Mouse (Mus musculus): ENCODE results near the gene Palm3.
"Not testable (repeated sequence)": the region's sequence is repeated elsewhere in the genome, so short reads cannot be mapped to it uniquely, and the experiment has no call there.

Palm3 gene

DNA sequence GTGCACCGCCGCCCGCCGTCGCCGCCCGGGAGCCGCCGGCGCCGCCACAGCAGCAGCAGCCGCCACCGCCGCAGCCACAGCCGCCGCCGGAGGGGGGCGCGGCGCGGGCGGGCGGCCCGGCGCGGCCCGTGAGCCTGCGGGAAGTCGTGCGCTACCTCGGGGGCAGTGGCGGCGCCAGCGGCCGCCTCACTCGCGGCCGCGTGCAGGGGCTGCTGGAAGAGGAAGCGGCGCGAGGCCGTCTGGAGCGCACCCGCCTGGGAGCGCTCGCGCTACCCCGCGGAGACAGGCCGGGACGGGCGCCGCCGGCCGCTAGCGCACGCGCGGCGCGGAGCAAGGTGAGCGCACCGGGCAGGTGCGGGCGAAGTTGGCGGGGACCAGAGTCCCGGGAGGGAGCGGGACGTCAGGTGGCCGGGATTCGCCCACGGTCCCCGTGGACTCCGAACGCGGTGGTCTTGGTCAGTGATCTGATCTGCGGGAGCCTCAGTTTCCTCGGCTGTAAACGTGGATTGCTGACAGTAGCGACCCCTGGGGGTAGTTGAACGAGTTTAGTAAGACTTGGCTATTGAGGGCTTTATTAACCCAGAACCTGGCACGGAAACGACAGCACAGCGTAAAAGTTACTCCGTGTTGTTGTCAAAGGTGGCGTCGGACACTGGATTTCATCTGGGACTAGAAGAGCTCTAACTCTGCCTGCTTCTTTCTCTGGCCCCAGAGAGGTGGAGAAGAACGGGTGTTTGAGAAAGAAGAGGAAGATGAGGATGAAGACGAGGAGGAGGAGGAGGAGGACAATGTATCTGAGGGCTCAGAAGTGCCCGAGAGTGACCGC, 22.8 kb upstream of the Palm3 start:
- DNase-seq: peak; percentile 69

DNA sequence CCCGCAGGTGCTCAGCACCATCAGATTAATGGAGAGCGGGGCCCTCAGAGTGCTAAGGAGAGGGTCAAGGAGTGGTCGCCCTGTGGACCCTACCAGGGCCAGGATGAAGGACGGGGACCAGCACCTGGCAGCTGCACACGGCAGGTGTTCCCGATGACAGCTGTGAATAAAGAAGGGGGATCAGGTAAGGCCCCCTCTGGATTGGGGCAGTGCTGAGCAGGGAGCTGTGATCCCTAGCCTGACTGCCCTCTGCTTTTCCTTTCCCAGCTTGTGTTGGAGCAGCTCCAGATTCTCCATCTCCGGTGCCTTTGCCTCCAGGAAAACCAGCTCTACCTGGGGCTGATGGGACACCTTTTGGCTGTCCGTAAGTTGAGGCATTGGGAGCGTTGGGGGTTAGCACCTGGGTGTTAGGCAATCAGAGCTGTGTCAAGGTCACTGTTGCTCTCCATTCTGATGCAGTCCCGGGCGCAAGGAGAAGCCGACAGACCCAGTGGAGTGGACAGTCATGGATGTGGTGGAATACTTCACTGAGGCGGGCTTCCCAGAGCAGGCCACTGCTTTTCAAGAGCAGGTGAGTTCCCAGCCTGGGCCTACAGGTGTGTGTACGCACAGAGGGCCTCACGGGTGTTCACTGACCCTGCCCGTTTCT, 22.1 kb upstream of the Palm3 start:
- no peak for DNase-seq

DNA sequence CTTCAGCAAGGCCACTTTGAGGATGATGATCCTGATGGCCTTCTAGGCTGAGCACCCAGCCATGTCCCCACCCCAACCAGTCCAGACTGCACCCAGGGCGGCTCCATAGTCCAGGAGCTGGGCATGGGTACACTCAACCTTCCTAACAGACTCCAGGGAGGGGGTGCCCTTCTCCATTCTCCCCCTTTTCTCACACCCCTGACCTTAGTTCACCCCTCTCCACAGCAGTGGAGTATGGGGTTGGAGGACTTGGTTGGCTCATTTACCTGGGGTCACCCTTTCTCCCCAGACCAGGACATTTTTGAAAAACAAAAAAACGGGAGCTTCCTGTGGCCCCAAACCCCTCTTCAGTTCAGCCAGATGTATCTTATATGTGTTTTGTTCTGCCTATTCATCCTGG, 21.4 kb upstream of the Palm3 start:
- no peak for DNase-seq

DNA sequence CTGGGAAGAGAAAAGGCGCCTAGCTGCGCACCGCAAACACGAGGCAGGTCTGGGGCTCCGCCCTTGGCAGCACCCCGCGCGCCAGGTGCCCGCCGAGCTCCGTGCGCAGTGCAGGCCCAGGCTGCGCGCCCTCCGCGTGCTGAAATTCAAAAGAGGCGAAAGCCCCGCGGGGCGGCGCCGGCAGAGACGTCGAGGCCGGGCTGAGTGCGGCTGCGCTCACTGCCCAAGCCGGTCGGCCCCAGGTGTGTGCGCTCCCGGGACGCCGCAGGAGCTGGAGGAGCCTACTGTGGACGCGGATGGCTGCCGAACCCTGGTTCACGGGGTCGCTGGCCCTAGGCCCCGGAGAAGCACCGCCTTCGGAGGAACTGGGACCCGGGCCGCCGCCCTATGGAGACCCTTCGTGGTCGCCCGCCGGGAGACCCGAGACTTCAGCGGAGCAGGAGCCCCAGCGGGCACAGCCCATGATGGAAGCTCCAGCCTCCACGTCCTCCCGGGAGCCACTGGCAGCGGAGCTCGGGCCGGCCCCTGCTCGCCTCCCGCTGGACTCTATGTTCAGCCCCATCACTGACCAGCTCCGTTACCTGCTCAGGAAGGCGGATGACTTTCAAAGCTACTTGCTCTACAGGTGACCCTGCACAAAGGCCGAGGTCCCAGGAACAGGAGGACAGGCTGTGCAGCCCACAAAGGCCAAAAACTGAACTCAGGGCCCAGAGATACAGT, 19.8 kb upstream of the Palm3 start, which contains the start of gene 1700067K01Rik:
Gene 1700067K01Rik, plus strand, starts transcription at position 222 of the 720 bp plus-strand sequence.
- DNase-seq: no peak

DNA sequence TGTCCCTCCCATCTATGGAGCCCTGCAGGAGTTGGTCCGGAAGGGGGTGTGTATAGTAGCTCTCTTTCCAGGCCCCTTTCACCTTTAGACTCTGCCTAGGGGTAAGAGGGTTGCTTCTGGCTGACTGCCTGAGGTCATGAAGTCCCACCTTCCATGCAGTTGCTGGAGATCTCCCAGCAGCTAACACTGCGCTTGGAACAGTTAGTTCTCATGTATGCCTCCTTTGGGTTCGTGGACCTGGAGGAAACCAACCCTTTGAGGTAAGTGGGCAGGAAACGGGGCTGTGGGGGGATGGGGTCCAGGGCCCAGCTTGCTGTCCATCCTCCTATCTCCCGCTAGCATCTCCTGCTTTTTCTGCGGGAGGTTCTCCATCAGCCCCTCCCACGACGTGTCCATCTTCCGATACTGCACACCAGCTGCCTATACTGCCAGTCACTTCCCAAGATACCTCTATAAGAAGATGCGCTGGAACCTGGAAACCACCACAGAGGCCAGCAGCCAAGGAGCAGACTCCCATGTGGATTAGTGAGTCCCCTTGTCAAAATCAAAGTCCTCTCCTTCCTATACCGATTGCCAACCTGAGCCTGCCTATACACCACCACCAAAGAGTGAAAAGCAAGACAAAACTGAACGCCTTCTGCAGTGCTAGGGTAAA, 18.2 kb upstream of the Palm3 start:
- no peak for DNase-seq

DNA sequence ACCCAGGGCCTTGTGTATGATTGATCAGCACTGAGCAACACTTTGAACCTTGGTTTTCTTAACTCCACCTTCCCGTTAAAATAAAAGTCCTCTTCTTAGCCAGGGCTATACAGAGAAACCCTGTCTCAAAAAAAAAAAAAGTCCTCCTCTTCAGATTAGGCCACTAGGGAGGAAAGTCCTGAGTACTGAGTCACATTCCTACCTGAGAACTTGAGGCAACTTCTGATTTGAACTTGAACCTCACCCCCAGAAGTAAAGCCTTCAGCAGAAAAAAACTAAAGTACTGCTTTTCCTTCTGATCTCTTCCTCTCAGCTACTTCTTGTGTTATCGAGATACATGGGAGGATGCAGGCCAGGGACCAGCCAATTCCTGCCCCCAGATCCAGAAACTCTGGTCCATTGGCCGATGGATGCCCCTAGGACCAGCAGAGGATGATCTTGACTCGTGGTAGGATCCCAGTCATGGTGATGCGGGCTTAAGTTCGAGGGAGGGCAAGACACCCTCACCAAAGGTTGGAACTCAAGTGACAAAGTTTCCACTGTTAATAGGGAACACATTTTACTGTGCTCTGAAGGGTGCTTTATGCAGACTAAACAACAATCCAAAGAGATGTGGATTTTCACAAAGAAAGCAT, 17.5 kb upstream of the Palm3 start:
- no peak for DNase-seq

DNA sequence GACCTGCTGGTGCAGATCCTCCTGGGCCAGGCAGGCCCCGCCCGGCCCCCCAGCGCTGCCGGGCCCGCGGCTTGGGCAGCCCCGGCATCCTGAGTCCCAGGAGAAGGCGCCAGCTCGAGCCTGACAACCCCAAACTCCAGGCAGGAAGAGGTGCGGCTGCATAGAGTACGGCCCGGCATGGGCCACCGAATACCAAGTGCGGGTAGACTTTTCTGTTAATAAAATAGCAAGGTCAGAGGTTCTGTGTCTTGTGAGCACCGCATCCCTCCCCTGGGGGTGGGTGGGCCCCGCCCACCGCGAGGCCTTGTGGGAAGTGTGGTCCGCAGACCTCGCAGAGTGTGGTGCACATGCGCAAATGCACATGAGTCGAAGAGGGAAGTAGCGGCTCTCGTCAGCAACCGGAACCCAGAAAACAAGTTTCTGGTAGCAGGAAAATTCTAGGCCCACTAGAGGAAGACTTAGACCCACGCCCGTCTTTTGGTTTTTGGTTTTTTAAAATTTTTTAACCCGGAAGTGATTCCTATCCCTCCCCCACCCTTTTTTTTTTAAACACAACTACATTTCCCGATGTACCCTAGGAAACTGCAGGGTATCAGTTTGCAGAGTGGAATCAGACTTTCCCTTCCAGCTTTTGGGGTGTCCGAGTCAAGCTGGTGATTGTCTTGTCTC, 16.6 kb upstream of the Palm3 start:
- peak; percentile 94 for DNase-seq

DNA sequence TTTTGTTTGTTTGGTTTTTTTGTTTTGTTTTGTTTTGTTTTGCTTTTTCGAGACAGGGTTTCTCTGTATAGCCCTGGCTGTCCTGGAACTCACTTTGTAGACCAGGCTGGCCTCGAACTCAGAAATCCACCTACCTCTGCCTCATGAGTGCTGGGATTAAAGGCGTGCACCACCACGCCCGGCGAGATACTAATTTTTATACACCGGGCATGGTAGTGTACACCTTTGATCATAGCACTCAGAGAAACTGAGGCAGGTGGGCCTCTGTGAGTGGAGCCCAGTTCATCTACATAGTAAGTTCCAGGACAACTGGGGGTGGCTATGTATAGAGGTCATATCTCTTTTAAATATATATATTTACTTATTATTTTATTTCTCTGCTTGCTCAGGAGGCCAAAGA, 15.8 kb upstream of the Palm3 start:
- not testable (repeated sequence) for DNase-seq

DNA sequence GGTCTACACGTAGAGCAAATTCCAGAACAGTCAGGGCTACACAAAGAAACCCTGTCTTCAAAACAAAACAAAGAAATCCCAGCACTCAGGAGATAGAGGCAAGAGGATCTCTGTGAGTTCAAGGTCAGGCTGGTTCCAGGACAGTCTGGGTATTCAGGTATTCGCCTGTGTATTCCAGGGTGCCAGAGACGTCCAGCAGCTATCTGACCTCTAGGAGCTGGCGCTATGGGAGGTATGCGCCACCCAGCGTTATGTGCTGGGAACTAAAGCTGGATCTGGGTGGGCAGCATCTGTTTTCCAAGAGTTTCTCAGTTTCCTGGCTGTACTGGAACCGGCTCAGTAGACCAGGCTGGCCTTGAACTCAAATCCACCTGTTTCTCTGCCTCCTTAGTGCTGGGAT, 12.9 kb upstream of the Palm3 start:
- no peak for DNase-seq

DNA sequence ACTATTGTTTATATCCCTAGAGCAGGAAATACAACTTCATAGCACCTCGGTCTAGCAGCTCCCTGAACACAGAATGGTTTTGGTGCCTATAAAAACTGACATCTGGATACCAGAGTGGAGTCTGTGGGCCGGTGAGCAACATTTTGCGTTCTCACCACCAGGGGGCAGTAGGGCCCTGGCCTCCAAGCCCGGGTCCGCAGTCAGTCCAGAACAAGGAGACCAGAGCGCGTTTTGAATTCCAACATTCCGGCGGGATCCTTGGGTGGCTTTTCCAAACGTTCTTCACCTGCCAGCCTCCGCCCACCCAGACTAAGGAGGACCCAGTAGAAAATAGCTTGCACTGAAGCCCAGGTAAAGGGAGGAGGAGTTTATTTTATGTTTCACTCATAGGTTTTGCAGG, 11.4 kb upstream of the Palm3 start:
- peak; percentile 92 for DNase-seq

DNA sequence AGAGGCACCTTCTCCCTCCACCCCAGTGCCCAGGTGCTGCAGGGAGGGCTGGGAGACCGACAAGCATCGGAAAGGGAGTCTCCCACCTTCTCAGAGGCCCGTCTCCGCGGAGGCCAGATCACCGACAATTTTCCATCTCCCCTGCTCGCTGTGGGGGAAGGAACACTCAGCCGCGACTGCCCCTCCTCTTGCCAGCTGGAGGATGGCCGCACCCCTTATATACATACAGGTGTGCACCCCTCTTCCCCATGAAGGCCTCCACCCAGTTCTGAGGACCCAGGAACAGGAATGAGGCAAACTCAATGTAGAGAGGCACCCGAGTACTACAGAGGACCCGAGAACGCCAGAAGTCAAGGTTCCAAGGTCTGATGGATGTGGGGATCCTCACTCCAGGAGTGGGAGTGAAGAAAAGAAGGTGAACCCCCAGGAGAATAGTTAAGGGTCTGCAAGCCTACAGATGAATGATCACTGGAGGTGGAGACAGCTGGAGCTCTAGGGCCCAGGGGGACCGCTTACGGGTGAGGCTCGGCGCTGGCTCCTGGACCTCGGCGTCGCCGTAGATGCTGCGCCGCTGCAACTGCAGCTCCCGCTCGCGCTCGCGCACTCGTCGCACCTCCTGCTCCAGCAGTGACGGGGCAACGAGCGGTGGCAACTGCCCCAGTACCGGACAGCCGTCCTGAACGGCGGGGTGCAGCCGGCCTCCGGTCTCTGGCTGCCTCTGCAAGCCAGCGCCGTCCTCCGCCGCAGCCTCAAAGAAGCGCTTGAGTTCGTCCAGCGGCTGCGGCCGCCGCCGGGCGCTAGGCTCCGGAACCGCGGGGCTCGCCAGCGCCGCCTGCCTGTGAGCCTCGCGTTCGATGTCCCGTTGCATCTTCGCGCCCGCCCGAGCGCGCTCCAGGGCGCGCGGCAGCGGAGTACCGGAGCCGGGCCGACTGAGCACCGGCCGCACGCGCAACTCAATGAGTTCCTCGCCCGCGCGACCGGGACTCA, 10.4 kb upstream of the Palm3 start:
- DNase-seq: peak; percentile 83

DNA sequence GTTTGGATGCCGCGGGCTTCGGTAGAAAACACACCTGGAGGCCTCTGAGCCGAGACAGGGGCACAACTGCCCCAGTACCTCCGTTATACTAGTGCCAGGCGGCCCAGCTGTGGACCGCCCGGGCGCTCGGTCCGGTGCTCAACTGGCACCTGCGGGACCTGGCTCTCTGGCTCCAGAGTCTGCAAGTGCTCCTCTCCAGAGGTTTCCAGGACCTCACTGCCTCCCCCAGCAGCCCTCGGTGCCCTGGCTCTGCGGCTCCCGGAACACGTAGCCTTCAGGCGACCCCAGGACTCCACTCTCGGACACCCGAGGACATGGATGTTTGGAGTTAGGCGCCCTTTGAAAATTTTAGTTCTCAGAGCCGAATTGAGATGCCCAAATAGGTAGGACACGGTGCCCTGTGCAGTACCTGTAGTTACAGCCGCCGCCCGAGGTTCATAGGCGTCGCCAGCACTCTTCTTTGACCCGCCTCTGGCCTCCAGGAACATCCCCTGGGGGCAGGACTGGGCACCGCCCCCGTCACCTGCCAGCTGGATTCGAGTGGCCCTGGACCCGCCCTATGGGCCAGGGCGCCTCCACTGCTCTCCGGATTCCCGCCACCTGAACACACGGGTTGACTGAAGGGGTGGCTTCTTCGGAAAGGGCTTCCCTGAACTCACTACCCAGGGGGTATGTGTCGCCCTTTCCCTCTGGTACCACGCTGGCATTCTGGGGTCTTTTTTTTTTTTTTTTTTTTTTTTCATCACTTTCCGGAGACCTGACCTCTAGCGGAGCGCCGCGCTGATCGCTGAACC, 9.4 kb upstream of the Palm3 start, which contains the start of gene 2210011C24Rik:
Gene 2210011C24Rik, minus strand, starts transcription at position 467 of the 794 bp plus-strand sequence.
- DNase-seq: peak; percentile 70

DNA sequence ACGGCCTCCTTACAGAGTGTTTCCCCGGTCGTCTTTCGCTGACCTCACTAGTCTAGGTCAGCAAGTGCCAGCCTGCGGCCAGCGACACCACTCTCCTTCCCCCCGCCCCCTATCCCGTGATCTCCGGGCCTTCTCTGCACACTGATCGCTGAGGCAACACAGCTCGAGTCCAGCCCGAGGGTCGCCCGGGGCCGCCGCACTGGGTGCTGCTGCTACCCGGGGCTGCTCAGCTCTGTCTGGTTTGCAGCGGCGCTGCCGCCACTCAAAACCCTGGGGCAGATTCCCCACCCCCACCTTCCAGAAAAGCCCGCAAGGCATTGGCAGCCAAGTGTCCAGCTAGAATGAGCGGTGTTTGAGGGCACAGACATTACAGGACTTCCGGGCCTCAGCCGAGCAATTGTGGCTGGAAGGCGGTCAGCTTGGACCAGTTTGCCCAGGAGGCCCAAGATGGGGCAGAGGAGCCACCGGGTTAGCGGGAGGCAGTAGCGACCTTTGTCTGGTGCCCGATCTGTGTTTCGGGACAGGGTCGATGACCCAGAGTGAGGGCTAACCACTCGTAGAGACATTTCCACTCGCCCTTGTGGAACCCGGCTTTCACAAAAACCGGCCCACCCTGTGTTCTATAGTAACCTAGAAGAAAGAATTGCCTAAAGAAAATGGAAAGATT, 8.6 kb upstream of the Palm3 start:
- peak; percentile 17 for DNase-seq

DNA sequence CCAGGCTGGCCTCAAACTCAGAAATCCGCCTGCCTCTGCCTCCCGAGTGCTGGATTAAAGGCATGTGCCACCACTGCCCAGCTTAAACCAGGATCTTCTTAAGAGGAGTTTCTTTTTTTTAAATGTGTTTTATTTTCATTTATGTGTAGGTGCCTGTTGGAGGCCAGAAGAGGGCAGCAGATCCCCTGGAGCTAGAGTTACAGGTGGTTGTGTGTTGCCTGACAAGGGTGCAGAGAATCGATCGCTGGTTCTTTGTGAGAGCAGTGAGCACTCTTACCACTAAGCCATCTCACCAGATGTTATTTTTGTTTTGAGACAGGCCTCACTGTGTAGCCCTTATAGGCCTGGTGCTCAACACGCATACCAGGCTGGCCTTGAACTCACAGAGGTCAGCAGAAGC, 5.4 kb upstream of the Palm3 start:
- no peak for DNase-seq

DNA sequence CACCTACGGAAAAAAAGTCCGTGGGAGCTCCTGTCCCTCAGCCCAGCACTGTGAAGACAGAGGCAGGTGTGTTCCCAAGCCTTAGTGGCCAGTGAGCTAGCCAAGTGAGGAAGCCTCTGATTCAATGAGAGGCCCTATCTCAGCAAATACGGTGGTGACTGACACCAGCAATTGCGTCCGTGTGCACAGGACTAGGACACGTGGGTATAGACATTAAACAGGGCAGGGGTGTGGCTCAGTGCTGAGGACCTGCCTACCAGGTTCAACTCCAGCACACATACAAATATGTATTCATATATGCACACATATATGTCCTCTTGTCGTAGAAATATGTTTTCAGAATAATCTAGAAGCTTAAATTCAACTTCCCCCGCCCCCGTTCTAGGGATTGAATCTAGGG, 1.5 kb upstream of the Palm3 start:
- DNase-seq: no peak

DNA sequence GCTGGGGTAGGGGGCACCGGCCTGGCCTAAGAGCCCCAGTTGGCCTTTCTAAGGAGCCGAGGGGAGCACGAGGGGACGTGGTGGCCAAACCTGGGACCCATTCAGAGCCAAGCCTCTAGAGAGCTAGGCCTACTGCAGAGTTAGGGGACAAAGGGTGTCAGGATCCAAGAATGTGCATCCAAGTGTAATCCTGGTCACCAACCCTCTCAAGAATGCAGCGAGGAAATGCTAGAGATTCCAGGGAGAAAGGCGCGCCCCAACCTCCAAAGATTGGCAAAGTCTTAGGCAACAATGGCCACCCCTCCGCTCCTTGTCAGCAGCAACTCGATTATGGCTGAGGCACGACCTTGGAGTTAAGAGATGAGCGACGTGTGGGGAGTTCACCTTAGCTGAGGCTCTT, 298 bp downstream of the Palm3 start:
- DNase-seq: no peak

DNA sequence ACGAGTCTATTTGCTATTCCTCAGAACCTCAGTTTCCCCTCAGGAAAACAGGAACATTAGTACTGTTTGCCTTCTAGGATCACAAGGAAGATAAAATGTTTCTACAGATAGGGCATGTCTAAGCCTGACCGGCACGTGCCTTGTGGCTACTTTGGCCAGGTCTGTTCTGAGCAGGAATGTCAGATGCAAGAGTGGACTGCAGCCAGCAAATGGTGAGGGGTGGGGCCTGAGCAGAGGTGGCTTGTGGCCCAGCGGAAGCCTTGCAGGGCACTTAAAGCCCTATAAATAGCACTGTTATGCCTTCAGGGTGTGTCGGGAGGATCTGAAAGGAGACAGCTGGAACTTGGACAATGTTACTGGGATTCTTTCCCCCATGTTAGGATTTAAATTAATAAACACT, 1.8 kb downstream of the Palm3 start:
- peak; percentile 65 for DNase-seq

DNA sequence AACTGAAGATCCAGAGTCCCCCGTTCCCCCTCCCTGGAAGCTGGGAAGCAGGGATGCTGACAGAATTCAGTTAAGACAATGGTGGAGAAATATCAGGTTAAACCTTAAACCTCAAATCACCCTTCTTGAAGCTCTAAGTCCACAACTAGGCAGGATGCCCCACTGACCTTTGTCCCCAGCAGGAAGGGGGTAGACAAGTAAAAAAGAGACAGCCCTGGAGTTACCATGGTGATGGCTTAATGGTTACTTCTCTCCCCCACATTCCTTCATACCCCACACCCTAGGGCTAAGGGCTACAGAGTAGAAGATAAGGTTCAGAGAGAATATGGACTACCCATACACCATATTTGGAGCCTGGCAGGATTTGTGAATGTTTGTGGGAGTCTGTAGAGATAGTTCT, 2.4 kb downstream of the Palm3 start:
- DNase-seq: no peak

DNA sequence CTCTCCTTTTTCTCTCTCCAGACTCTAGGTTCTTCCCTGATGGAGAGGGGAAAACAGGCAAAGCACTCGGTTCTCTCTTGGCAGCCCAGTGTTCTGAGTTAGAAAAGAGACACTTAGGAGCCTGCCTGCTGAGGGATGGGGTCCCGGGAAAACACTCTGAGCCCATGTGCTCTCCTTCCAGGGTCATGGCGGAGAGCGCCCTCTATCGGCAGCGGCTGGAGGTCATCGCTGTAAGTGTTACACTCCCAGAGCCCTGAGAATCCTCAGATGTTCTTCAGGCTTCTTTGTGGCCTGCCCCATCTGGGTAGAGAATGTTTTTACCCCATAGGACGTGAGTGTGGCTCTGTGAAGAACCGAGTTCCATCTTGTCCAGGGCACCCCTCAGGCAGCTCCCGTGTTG, 2.9 kb downstream of the Palm3 start:
- DNase-seq: peak; percentile 72

Measured in lung, postnatal 14 days (tissue).